Comparison of ENCODE assay signal across 17 mouse cellular contexts in the genomic region with DNA sequence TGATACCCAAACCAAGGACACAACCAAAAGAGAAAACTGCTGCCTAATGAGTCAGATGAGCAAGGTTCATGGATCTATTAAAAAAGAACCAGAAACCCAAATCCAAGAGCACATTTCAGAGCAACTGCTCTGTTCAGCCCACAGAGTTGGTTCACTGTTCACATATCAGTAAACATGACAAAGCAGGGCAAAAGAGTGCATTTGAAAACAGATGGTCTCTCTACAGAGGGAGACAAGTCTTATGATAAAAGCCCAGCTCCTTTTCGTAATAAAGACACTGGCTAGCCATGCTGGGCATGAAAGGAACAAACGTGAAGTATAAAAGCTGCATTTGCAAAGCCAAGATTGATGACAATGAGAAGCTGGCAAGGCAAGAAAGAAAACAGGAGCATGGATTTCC.
"Had no signal": no experiment of that assay in that cellular context is flagged by ENCODE, and none has a peak within 500 bp of the region (broad histone marks: within the 10 kb centered on the region; RNA-seq: fewer than 3 reads in every experiment).

No protein-coding gene starts in this region.

- H3K9me3 ChIP-seq: limb, embryonic 12.5 days; liver, embryonic 13.5 days; lung, embryonic 15.5 days; megakaryocyte, embryonic 14.5 days; midbrain, embryonic 12.5 days; neural tube, embryonic 12.5 days had no signal

- H3K4me3 ChIP-seq: left cerebral cortex, adult 2 months; limb, embryonic 12.5 days; liver, embryonic 13.5 days; lung, embryonic 15.5 days; megakaryocyte, embryonic 14.5 days; midbrain, embryonic 12.5 days; neural tube, embryonic 12.5 days had no signal

- H3K9ac ChIP-seq: limb, embryonic 12.5 days; liver, embryonic 13.5 days; liver, postnatal 0 days; lung, embryonic 15.5 days; midbrain, embryonic 12.5 days; neural tube, embryonic 12.5 days had no signal

- H3K4me1 ChIP-seq: limb, embryonic 12.5 days; liver, embryonic 13.5 days; lung, embryonic 15.5 days; megakaryocyte, embryonic 14.5 days; midbrain, embryonic 12.5 days; neural tube, embryonic 12.5 days had no signal

- H3K4me2 ChIP-seq: limb, embryonic 12.5 days; liver, embryonic 13.5 days; lung, embryonic 15.5 days; midbrain, embryonic 12.5 days; neural tube, embryonic 12.5 days had no signal

- H3K27me3 ChIP-seq: limb, embryonic 12.5 days; liver, embryonic 13.5 days; lung, embryonic 15.5 days; megakaryocyte, embryonic 14.5 days; midbrain, embryonic 12.5 days; neural tube, embryonic 12.5 days had no signal

- H3K27ac ChIP-seq: left cerebral cortex, adult 2 months; limb, embryonic 12.5 days; liver, embryonic 13.5 days; lung, embryonic 15.5 days; macrophage; midbrain, embryonic 12.5 days; neural tube, embryonic 12.5 days had no signal

- ATAC-seq: liver, postnatal 0 days had no signal

- H3K36me3 ChIP-seq: limb, embryonic 12.5 days; liver, embryonic 13.5 days; lung, embryonic 15.5 days; midbrain, embryonic 12.5 days; neural tube, embryonic 12.5 days had no signal

- DNase-seq: kidney, postnatal 25 days; liver; liver, embryonic 13.5 days; liver, postnatal 0 days; lung, postnatal 14 days; retina, postnatal 1 day; right cerebral cortex, postnatal 4 days; spleen, adult 18-20 months; thymus, adult 18-20 months; thymus, postnatal 14 days had no signal
